Mouse (Mus musculus) E14TG2a.4 (cell line): Measurements from ENCODE around the gene Pth2r.

Experiments used
- H3K27me3 ChIP-seq: 2 replicates; pipeline ENCODE4 v1.6.1; 2014; ENCODE audit warnings: low read length, control low read depth; ENCODE audit not compliant: insufficient read depth
- H3K36me3 ChIP-seq: 2 replicates; pipeline ENCODE4 v1.6.1; 2014; ENCODE audit warnings: low read length, control low read depth; ENCODE audit not compliant: insufficient read depth
- H3K4me1 ChIP-seq: replicated peaks from 2 replicates; pipeline ENCODE4 v1.6.1; 2014; ENCODE audit warnings: low read depth, low read length, control low read depth
- H3K4me3 ChIP-seq: replicated peaks from 2 replicates; pipeline ENCODE4 v1.5.1; 2014; ENCODE audit warnings: mild to moderate bottlenecking, low read length
- H3K9me3 ChIP-seq: 2 replicates; pipeline ENCODE4 v1.6.1; 2014; ENCODE audit warnings: low read length, control low read depth
- CTCF ChIP-seq: conservative IDR thresholded peaks from 2 replicates; pipeline ENCODE4 v1.5.1; 2014; ENCODE audit warnings: low read length
- NANOG ChIP-seq: IDR thresholded peaks from 2 replicates; pipeline ENCODE4 v1.6.1; 2014; ENCODE audit warnings: borderline replicate concordance, low read length, mixed read lengths
- POU5F1 ChIP-seq: IDR thresholded peaks from 2 replicates; pipeline ENCODE4 v1.6.1; 2014; ENCODE audit warnings: low read length, borderline replicate concordance

Gene Pth2r

GRCm38 (mm10) chr1:65389621-65390020 is 107.8 kb downstream of the Pth2r start:
- no peaks in the 10 kb centered on the region for H3K36me3 ChIP-seq
- no peak overlapping the region for H3K4me3 ChIP-seq
- TF ChIP-seq POU5F1 (no peak), CTCF (no peak), NANOG (no peak)
- H3K9me3 ChIP-seq, result no peaks in the 10 kb centered on the region
- H3K4me1 ChIP-seq, result 0 out of 2 replicates have a peak, but pooled peaks cover 2% of the 10 kb centered on the region
- H3K27me3 ChIP-seq, result peaks cover 8% of the 10 kb centered on the region

DNA sequence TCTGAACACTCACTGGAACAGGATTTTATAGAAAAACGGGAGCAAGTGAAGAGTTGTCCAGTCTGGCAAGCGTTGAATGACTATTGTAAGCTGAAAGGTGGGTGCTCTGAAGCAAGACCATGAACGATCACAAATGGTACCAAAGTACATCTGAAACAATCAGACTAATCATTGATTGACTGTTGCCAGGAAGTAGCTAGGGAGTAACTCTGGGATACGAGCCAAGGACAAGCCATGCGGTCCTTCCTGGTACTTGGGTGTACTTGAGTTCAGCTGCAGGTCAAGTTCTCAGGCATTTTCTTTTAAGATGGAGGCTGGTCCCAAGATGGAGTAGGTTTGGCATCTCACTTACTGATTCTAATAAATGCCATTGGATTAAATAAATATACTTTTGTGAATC is 125.6 kb downstream of the Pth2r start:
- no peaks in the 10 kb centered on the region for H3K4me1 ChIP-seq
- H3K36me3 ChIP-seq, result no peaks in the 10 kb centered on the region
- H3K4me3 ChIP-seq, result no peak overlapping the region
- H3K9me3 ChIP-seq, result no peaks in the 10 kb centered on the region
- no peaks in the 10 kb centered on the region for H3K27me3 ChIP-seq
- TF ChIP-seq CTCF (no peak), POU5F1 (no peak), NANOG (no peak)

GRCm38 (mm10) chr1:65420909-65421308 is 139.1 kb downstream of the Pth2r start:
- no peaks in the 10 kb centered on the region for H3K9me3 ChIP-seq
- H3K27me3 ChIP-seq, result no peaks in the 10 kb centered on the region
- no peaks in the 10 kb centered on the region; the same call in 1 of the 2 replicates for H3K4me1 ChIP-seq
- no peak overlapping the region for H3K4me3 ChIP-seq
- TF ChIP-seq NANOG, result no peak
- no peak for TF ChIP-seq POU5F1
- no peak for TF ChIP-seq CTCF
- H3K36me3 ChIP-seq, result no peaks in the 10 kb centered on the region

GRCm38 (mm10) chr1:65422501-65423010 is 140.7 kb downstream of the Pth2r start:
- no peaks in the 10 kb centered on the region for H3K27me3 ChIP-seq
- TF ChIP-seq NANOG, result peak; percentile 91
- no peak for TF ChIP-seq CTCF
- no peak for TF ChIP-seq POU5F1
- H3K36me3 ChIP-seq, result no peaks in the 10 kb centered on the region
- no peaks in the 10 kb centered on the region; the same call in 1 of the 2 replicates for H3K4me1 ChIP-seq
- H3K4me3 ChIP-seq, result no peak overlapping the region
- no peaks in the 10 kb centered on the region for H3K9me3 ChIP-seq
